Mouse (Mus musculus) kidney, adult 9 months (tissue): ENCODE data around the gene Rsad1.

Experiments used
- DNase-seq: peaks from one replicate; pipeline ENCODE4 v3.0.0; 2022

The Rsad1 gene

GRCm38 (mm10) chr11:94548888-94549690, at the start of gene Rsad1:
Gene Rsad1, minus strand, starts transcription at chr11:94549255.
- DNase-seq: peak; percentile 98

GRCm38 (mm10) chr11:94598437-94599120, 49.5 kb upstream of the Rsad1 start:
- no peak for DNase-seq

GRCm38 (mm10) chr11:94597319-94597718, 48.3 kb upstream of the Rsad1 start:
- peak; percentile 94 for DNase-seq

GRCm38 (mm10) chr11:94596311-94596852, 47.3 kb upstream of the Rsad1 start:
- DNase-seq: peak; percentile 30

- no peak for DNase-seq
Measured at GRCm38 (mm10) chr11:94587511-94587910, 38.5 kb upstream of the Rsad1 start.

GRCm38 (mm10) chr11:94585091-94585490, 36.0 kb upstream of the Rsad1 start:
- no peak for DNase-seq

GRCm38 (mm10) chr11:94580111-94580740, 31.2 kb upstream of the Rsad1 start:
- no peak for DNase-seq

GRCm38 (mm10) chr11:94576361-94576760, 27.3 kb upstream of the Rsad1 start:
- peak; percentile 83 for DNase-seq

- DNase-seq: no peak
Measured at GRCm38 (mm10) chr11:94575036-94575435, 26.0 kb upstream of the Rsad1 start.

- DNase-seq: no peak
Measured at GRCm38 (mm10) chr11:94574560-94574959, 25.5 kb upstream of the Rsad1 start.

GRCm38 (mm10) chr11:94571850-94572249, 22.8 kb upstream of the Rsad1 start:
- no peak for DNase-seq

GRCm38 (mm10) chr11:94570612-94571011, 21.6 kb upstream of the Rsad1 start:
- peak; percentile 67 for DNase-seq

GRCm38 (mm10) chr11:94567326-94567725, 18.3 kb upstream of the Rsad1 start:
- DNase-seq: no peak

GRCm38 (mm10) chr11:94566534-94566933, 17.5 kb upstream of the Rsad1 start:
- DNase-seq: no peak

GRCm38 (mm10) chr11:94565151-94565479, 16.1 kb upstream of the Rsad1 start:
- no peak for DNase-seq

- DNase-seq: peak; percentile 40
Measured at GRCm38 (mm10) chr11:94564437-94565150, 15.5 kb upstream of the Rsad1 start, which contains the start of gene Chad. Gene Chad, plus strand, starts transcription at chr11:94565047.

GRCm38 (mm10) chr11:94563821-94564220, 14.8 kb upstream of the Rsad1 start:
- no peak for DNase-seq

- DNase-seq: no peak
Measured at GRCm38 (mm10) chr11:94563383-94563782, 14.3 kb upstream of the Rsad1 start.

- DNase-seq: no peak
Measured at GRCm38 (mm10) chr11:94558226-94558625, 9.2 kb upstream of the Rsad1 start.

GRCm38 (mm10) chr11:94550442-94550744, 1.3 kb upstream of the Rsad1 start:
- DNase-seq: no peak

GRCm38 (mm10) chr11:94549691-94550441, 811 bp upstream of the Rsad1 start:
- no peak for DNase-seq
